ENCODE assay signal across 19 mouse cellular contexts in the genomic region with DNA sequence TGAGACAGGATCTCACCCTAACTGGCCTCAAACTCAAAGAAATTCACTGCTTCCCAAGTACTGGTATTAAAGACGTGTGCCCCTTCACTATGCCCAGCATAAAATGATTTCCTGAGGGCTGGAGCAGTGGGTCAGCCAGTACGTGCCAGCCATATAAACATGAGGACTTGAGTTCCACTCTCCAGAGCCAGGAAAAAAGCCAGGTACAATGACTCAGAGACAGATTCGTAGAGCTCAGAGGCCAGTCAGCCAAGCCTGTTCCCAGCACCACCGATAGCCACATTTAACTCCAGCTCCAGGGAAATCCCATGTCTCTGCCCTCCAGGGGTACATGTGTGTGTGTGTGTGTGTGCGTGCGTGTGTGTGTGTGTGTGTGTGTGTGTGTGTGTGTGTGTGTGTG. TPM values are rescaled to one million over a fixed set of nuclear protein-coding genes. Genes with fewer than 3 reads are reported as not detected.
"Had no signal": no experiment of that assay in that cellular context is flagged by ENCODE, and none has a peak within 500 bp of the region (broad histone marks: within the 10 kb centered on the region; RNA-seq: fewer than 3 reads in every experiment).

No protein-coding gene starts in this region.

- H3K27ac ChIP-seq: kidney, postnatal 0 days; left cerebral cortex, adult 2 months; limb, embryonic 12.5 days; limb, embryonic 15.5 days; liver, embryonic 14.5 days; neural tube, embryonic 13.5 days had no signal

- H3K4me3 ChIP-seq: left cerebral cortex, adult 2 months; limb, embryonic 12.5 days; limb, embryonic 15.5 days; neural tube, embryonic 13.5 days had no signal

- DNase-seq: kidney, adult 2 months; kidney, postnatal 25 days; layer of hippocampus, postnatal 36 days; liver, postnatal 0 days; lung, embryonic 14.5 days; lung, postnatal 4 days; midbrain, embryonic 14.5 days; thymus, adult 18-20 months; thymus, postnatal 36 days had no signal

- H3K27me3 ChIP-seq: limb, embryonic 12.5 days; limb, embryonic 15.5 days; neural tube, embryonic 13.5 days had no signal

- H3K9me3 ChIP-seq: limb, embryonic 15.5 days had no signal

- ATAC-seq: liver, postnatal 0 days; lung, postnatal 0 days had no signal

RNA-seq across cellular contexts. Expression of a gene that starts 39.1 kb away (rescaled TPM):
- total RNA-seq: megakaryocyte progenitor cell, adult 5-6 weeks; megakaryocyte-erythroid progenitor cell, adult 5-6 weeks had no signal

RNA-seq across cellular contexts. Expression of a gene that starts 42.6 kb away (rescaled TPM):
- total RNA-seq: megakaryocyte-erythroid progenitor cell, adult 5-6 weeks; neutrophil, adult 5-6 weeks had no signal
